Mouse (Mus musculus) thymus, postnatal 10 days (tissue): ENCODE data around the gene 1700061G19Rik.
"Not testable (repeated sequence)": the region's sequence is repeated elsewhere in the genome, so short reads cannot be mapped to it uniquely, and the experiment has no call there.

Experiments used
- DNase-seq, 2 experiments: peaks; one replicate each; pipeline ENCODE4 v3.0.0; 2021; ENCODE audit warnings: low spot score in 2 of 2

1700061G19Rik gene

GRCm38 (mm10) chr17:56871767-56872166 lies 3.5 kb upstream of the 1700061G19Rik start:
- DNase-seq: no peak

GRCm38 (mm10) chr17:56872512-56872911 lies 2.8 kb upstream of the 1700061G19Rik start:
- no peak for DNase-seq

DNA sequence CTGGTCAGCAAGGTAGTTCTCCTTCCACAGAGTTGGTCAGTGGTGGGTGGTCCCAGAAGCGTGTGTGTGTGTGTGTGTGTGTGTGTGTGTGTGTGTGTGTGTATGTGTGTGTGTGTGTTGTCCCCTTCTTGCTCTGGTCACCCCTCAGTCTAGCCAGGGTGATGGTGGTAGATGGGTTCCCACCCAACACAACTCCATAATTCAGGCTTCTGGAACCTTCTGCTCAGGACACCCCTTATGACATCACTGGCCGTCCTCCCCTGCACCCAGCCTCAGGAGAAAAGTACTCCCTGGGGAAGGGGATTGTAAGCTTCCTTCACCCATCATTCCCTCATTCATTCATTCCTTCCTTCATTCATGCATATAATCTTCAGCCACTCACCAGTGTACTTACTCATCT lies 1.0 kb upstream of the 1700061G19Rik start, which contains the start of gene Acsbg2:
Acsbg2 (minus strand) TSS at position 211 of the 400 bp plus-strand sequence.
- DNase-seq: no peak

- no peak for DNase-seq
Measured at GRCm38 (mm10) chr17:56876465-56876864, 1.2 kb downstream of the 1700061G19Rik start.

GRCm38 (mm10) chr17:56876981-56877380 lies 1.7 kb downstream of the 1700061G19Rik start:
- DNase-seq: no peak

GRCm38 (mm10) chr17:56877426-56877825 lies 2.1 kb downstream of the 1700061G19Rik start:
- no peak for DNase-seq

DNA sequence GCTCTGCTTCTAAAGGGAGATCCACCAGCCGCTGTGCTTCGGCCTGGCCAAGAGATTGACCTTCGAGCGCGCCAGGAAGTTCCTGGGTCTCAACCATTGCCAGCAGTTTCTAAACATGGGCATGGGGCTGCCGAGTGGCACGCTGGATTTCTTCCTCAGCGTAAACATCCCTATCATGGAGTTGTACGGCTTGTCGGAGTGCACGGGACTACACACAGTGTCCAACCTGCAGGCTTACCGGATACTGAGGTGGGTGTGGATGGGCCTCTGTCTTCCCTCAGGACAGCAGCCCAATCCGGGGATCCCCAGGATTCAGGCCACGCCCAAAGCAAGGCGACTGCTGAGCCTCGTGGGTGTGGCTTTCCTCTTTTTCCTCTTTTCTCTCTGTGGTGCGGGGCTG lies 8.3 kb downstream of the 1700061G19Rik start:
- DNase-seq: no peak

GRCm38 (mm10) chr17:56884331-56884730 lies 9.1 kb downstream of the 1700061G19Rik start:
- DNase-seq: no peak

DNA sequence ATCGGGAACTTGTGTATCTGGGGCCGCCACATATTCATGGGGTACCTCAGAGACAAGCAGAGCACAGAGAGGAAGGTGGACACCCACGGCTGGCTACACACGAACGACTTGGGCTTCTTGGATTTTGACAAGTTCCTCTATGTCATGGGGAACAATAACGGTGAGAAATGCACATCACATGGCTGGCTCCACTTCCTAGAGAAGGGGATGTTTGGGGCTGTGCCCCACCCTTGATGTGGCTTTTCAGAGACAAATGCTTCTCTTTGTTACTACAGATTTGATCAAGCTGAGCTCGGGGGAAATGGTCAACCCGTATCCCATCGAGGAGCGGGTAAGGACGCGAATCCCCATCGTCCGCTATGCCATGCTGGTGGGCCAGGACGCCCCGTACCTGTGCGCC lies 9.5 kb downstream of the 1700061G19Rik start:
- no peak for DNase-seq

- DNase-seq: no peak
Measured at GRCm38 (mm10) chr17:56888050-56888449, 12.8 kb downstream of the 1700061G19Rik start.

DNA sequence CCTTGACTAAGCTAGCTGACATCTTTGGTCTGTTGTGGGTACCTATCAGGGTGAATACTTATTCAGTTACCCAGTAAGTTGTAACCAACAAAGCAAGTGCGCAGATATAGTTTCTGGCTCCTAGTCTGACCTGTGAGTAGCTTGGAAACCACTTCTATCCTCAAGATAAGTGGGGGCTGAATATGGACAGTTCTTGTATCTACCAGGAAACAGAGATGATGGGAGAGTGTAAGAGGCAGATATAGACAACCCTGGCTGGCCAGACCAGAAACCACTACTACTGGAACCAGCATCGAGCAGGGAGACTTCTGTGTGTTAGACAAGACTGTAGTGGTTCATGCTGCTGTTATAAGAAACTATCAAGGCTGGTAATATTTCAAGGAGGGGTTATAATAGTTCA lies 14.7 kb downstream of the 1700061G19Rik start:
- DNase-seq: no peak

DNA sequence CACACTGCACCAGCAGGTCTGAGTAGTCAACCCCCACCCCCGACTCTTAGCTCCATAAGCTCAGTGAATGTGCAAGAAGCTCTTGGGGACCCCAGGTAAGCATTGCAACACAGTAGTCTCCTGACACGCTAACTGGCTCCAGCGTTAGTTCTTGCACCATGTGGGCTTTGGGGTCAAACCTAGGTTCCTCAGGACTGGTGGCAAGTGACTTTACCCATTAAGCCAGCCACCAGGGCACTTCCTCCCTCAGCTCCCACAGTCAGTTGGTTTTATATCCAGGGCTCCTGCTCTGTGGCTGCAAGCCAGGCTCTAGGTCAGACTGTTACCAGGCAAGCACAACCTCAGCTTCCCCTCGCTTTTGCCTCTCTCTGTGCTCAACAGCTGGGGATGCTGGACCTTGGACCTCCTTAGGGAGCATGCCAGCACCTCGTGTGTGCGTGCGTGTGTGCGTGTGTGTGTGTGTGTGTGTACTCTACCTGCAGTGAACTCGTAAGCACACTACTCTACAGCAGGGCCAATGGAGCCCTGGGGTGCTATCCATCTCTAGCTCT lies 20.2 kb downstream of the 1700061G19Rik start:
- DNase-seq: no peak

DNA sequence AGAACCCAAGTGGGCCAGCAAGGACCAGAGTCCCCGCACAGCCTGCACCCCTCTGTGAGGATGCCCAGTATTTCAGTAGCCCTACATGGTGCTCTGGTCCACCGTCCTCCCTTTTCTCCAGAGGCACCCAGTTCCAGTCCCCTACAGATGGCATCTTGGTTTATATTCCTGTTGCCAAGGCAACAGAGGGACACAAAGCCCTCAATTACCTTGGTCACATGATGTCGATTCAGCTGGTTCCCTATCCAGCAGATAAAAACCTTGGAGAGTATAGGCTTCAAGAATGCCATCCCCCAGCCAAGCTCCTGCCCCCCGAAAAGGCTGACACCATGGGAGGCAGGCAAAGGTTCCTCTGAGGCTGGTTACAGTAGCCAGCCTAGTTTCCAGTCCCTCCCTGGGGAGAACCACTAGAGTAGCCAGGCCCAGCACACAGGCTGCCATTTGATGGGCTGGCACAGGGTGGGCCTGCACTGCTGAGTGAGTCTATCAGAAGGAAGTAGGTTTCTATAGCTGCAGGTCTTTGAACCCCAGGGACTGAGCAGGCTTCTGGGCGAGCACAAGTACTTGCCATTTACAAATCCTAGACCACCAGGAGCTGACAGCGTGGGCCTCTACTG lies 21.3 kb downstream of the 1700061G19Rik start:
- no peak for DNase-seq

DNA sequence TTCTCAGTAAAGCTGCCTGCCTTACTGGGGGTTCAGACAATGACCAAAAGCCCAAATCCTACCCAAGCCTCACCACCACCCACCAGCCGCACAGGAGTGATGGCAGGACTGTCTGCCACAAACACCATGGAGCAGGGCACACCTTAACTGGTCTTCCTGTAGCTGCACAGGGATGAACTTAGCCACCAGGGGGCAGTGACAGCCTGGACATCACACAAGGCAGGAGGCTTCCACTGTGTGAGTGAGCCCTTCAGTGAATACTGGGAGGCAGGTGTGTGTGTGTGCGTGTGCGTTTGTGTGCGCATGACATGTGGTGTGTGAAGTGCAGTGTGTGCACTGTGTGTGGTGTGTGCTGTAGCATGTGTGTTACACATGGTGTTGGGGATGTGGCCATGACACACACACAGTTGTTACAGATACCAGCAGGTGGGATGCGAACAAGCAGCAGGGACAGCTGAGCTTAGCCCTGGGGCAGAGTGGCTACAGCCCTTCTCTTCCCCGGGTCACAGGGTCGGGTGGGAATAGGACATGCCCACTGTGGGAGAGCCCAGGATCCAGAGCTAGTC lies 22.4 kb downstream of the 1700061G19Rik start:
- DNase-seq: peak; percentile 62 to 88

GRCm38 (mm10) chr17:56902698-56903097 lies 27.4 kb downstream of the 1700061G19Rik start:
- DNase-seq: no peak

- no peak for DNase-seq
Measured at GRCm38 (mm10) chr17:56906166-56906565, 30.9 kb downstream of the 1700061G19Rik start.

DNA sequence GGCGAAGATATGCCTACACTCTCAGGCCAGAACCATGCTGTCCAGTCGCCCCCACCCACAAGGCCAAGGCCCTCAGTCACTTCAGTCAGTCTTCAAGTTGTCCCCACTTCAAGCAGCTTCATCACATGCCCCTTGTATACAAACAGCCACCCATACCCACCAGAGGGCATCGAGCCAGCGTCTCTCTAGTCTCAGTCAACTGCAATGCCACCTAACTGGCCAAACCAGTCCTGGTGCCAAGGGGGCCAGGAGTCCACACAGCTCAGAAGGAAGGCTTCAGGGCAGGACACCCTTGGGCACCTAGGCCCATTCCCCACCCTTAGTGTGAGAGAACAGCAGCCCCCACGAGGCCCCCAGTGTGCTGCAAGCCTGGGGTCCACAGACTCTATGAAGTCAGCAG lies 31.8 kb downstream of the 1700061G19Rik start:
- no peak for DNase-seq

DNA sequence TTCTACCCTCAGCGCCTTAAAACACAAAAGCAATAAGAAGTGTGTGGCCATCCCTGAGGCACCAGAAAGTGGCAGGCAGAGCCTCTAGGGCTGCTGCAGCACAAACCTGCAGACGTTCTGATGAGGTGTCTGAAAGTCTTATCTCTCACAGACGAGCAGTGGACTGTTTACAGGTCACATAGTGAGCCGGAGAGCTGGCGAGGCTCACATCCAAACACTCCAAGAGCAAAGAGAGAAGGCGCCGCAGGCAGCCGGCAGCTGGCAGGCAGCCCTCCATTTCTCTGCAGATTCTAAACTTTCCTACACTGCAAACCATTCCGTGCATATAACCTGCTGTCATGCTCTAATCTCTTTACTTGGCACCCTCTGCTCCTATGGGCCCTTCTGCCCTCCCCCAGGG lies 32.6 kb downstream of the 1700061G19Rik start:
- DNase-seq: no peak

- not testable (repeated sequence) for DNase-seq
Measured at GRCm38 (mm10) chr17:56909764-56910163, 34.5 kb downstream of the 1700061G19Rik start.

DNA sequence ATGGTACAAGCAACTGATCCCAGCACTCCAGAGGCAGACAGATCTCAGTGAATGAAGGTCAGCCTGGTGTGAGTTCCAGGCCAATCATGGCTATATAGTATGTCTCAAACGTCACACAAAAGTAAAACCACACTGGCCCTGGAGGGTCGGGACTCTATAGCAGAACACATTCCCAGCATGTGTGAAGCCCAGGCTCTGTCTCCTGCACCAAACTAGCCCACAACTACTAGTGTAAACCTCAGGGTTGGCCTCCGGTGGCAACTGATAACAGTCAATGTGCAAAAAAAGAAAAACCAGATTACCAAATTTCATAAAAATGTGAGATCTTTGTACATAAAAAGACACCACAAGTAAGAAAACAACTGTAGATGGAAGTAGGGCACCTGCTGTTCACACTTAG lies 37.7 kb downstream of the 1700061G19Rik start:
- no peak for DNase-seq

GRCm38 (mm10) chr17:56913444-56913843 lies 38.2 kb downstream of the 1700061G19Rik start:
- DNase-seq: no peak

DNA sequence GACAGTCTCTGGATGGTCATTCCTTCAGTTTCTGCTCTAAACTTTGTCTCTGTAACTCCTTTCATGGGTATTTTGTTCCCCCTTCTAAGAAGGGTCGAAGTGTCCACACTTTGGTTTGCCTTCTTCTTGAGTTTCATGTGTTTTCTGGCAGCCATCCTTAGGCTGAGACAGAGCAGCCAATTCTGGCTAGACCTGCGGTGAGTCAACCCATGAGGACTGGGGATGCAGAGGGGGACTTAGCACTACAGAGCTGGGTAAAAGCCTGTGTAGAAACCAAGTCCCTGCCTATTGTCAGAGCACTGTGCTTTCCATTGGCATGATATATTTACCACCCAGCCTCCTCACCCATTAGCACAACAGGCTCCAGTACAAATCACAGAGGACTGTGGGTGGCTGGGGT lies 41.9 kb downstream of the 1700061G19Rik start:
- DNase-seq: no peak

GRCm38 (mm10) chr17:56919725-56920124 lies 44.4 kb downstream of the 1700061G19Rik start:
- no peak for DNase-seq
